Mouse (Mus musculus) adipose tissue, adult 10 weeks (tissue): Measurements from ENCODE around the gene Ngfr. TPM values are rescaled to one million over a fixed set of nuclear protein-coding genes. Genes with fewer than 3 reads are reported as not detected.

Source experiments
- polyA plus RNA-seq: library from polyadenylated mRNA; stranded (reverse); fragments of 350-450 nt; fragmentation: Illumina TruSeq; extraction: RNeasy Lipid Tissue Mini Kit (QIAGEN cat#74804); gene quantifications from one replicate; pipeline ENCODE4 v1.2.3, GENCODE M21; 2014; ENCODE audit warnings: low read depth, low replicate concordance

Ngfr gene
- 1.9 TPM for polyA plus RNA-seq

GRCm38 (mm10) chr11:95587423-95587951 lies at the start of gene Ngfr:
Gene Ngfr, minus strand, starts transcription at chr11:95587735.

Other genes starting within 250 kb of the Ngfr start
- 99.0 TPM for gene Slc35b1, start 203.0 kb downstream of the Ngfr start, polyA plus RNA-seq
- gene Spop, start 173.7 kb downstream of the Ngfr start, polyA plus RNA-seq = 81.5 TPM
- 1.4 TPM for gene Nxph3, start 73.2 kb downstream of the Ngfr start, polyA plus RNA-seq
- gene Phb, start 79.2 kb upstream of the Ngfr start, polyA plus RNA-seq = 161 TPM
- 15.8 TPM for gene Zfp652, start 124.9 kb upstream of the Ngfr start, polyA plus RNA-seq
- gene B130006D01Rik, start 135.9 kb upstream of the Ngfr start, polyA plus RNA-seq = not detected
- gene Phospho1, start 236.8 kb upstream of the Ngfr start, polyA plus RNA-seq = 14.7 TPM
- 15.3 TPM for gene Gngt2, start 249.5 kb upstream of the Ngfr start, polyA plus RNA-seq